Mouse (Mus musculus) G1E-ER4 (cell line): Measurements from ENCODE around the gene Disp2. TPM values are rescaled to one million over a fixed set of nuclear protein-coding genes. Genes with fewer than 3 reads are reported as not detected.

Experiments used
- GATA1 ChIP-seq: IDR thresholded peaks from one replicate; pipeline ENCODE4 v1.8.0; 2012; ENCODE audit warnings: low read length, inconsistent platforms
- polyA plus RNA-seq: library from polyadenylated mRNA; stranded (reverse); fragments of >175 nt; gene quantifications from 2 replicates; pipeline ENCODE4 v1.2.3, GENCODE M21; 2012

Gene Disp2
- polyA plus RNA-seq, 1 experiment = 0.02 TPM

DNA sequence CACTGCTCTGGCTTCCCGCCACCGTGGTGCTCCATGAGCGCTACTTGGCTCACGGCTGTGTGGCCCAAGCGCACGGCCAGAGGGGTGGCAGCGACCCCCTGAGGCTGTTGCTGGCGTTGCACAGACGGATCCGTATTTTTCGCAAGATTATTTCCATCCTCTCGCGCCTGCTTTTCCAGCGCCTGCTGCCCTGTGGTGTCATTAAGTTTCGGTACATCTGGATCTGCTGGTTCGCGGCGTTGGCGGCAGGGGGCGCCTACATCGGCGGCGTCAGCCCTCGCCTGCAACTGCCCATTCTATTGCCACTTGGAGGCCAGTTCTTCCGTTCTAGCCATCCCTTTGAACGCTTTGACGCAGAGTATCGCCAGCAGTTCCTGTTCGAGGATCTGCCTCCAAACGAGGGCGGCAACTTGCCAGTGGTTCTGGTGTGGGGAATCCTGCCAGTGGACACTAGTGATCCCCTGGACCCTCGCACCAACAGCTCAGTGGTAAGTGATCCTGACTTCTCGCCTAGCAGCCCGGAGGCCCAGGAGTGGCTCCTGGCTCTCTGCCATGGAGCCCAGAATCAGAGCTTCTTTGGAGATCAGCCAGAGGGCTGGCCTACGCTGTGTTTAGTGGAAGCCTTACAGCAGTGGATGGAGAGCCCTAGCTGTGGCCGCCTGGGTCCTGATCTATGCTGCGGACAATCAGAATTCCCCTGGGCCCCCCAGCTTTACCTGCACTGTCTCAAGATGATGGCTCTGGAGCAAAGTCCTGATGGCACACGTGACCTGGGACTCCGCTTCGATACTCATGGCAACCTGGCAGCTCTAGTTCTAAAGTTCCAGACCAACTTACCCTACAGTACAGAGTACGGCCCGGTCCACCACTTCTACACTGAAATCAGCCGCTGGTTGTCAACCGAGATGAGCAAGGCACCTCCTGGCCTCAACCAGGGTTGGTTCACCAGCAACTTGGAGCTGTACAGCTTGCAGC is 11.3 kb downstream of the Disp2 start:
- no peak for TF ChIP-seq GATA1

DNA sequence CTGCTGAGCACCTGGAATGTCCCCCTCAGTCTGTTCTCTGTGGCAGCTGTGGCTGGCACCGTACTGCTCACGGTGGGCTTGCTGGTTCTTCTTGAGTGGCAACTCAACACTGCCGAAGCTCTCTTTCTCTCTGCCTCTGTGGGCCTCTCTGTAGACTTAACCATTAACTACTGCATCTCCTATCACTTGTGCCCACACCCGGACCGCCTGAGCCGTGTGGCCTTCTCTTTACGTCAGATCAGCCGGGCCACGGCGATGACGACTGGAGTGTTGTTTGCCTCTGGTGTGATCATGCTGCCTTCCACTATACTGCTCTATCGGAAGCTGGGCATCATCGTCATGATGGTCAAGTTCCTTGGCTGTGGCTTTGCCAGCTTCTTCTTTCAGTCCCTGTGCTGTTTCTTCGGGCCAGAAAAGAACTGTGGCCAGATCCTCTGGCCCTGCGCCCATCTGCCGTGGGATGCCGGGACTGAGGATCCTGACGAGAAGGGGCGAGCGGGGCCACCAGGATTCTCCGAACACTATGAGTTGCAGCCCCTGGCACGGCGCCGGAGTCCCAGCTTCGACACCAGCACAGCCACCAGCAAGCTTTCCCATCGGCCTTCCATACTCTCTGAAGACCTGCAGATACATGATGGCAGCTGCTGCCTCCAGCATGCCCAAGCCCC is 12.2 kb downstream of the Disp2 start:
- TF ChIP-seq GATA1 = no peak

DNA sequence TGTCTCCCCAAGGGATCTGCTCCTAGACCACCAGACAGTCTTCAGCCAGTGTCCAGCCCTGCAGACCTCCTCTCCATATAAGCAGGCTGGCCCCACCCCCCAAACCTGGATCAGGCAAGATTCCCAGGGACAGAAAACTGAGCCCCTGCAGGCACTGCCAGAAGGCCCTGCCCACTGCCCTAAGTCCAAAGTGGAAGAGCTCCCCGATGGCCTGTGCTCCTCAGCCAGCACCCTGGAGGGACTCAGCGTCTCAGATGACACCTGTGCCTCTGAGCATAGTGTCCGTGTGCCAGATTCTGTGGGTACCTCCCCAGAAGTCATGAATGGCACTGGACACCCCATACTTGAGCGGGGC is 12.7 kb downstream of the Disp2 start:
- TF ChIP-seq GATA1 = no peak

DNA sequence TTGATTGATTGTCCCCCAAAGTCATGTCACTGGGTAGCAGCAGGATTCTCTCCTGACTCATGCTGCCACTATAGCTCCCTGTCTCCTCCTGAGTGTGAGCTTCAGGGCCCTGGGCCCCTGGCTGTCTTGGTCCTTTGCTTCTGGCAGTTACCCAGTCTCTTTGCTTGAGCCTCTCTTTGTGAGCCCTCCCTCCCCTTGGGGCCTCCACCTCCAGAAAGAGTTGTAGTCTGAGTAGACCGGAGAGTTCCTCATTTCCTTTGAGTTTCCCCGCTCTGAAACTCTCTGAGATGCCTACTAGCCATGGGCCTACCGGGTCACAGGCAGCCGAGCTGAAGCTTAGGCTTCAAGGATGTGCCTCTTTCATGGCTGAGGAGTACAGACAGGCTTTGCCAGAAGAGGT is 14.1 kb downstream of the Disp2 start:
- no peak for TF ChIP-seq GATA1

DNA sequence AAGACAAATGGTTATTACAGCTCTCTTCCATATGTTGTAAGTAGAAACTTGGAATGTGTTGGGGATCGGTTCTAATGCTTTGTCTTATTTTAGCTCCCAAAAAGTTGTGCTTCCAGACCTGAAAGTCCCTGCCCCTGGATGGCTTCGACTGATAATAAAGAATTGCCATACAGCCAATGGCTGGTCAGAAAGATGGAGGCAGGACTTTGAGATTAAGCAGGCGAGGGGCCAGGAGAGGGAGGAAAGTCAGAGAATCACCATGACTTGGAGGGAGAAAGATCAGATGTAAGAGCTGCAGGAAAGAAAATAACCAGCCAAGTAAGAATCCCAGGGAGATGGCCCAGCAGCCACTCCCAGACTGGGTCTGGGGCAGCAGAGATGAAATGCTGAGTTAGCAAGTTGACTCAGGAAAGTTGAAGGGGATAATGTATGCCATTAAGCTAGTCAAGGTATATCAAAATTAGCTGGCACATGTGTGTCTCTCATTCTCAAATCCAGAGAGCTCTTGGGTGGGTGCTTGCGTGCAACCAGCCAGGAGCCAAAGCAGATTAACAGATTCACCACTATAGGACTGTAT is 23.1 kb downstream of the Disp2 start:
- TF ChIP-seq GATA1 = no peak

DNA sequence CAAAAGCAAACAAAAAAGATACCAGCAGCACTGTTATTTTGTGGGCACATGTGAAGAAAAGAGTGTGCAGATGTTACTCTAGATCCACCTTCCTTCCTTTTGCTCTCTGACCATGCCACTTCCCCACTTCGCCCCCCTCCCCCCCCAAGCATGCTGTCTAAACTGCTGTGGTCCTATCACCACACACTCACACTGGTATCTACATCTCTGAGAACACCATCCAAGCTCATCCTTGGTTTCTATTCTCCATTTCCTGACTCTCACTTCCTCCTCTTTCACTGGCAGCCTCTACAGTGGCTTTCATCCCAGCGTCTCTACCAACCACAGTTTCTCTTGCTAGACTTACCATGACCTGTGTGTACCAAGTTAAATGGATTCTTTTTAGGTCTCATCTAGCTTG is 25.0 kb downstream of the Disp2 start:
- no peak for TF ChIP-seq GATA1

DNA sequence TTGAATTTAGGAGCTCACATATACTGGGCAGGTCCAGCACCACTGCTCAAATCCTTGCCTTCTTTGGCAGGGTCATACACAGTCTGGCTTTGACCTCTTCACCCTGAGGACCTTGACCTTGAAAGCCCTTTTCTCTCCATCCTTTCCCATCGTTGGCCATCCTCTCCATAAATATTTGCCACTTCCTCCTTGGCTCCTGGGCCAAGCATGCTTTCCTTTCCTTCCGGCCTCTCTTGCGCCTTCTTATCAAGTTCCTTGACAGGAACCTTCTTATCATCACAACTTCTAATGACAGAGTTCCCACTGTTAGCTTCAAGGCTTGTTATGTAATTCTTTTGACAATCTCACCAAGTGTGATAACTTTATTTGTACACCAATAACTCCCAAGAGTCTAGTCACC is 25.6 kb downstream of the Disp2 start:
- TF ChIP-seq GATA1 = no peak

DNA sequence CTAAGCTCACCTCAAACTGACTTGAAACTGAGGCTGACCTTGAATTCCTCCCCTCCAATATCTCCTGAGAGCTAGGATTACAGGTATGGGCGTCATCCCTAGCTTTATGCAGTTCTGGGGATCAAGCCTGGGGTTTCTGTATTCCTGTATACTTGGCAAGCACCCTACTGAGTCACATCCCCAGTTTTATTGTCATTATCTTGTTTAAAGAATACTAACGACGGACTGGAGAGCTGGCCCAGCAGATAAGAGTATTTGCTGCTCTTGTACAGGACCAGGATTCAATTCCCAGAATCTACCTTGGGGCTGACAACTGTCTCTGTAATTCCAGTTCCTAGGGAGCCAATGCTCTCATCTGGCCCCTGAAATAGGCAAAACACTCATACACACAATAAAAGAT is 26.2 kb downstream of the Disp2 start:
- TF ChIP-seq GATA1 = no peak

DNA sequence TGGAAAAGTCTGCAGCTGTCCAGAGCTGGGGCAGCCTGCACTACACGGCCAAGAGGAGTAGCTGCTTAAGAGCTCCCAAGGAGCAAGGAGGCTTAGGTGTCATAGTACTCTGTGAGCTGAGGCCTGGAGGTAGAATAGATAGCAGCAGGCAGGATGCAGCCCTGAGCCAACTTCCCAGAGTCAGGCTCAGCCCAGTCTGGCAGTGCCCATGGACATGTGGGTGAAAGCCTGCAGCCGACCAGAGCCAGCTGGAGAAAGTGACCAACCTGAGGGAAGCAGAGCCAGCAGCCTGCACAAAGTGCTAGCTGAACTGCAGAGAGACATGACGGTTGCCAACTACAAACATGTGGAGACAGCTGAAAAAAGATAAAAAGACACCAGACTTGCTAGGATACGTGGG is 27.3 kb downstream of the Disp2 start:
- TF ChIP-seq GATA1 = no peak

DNA sequence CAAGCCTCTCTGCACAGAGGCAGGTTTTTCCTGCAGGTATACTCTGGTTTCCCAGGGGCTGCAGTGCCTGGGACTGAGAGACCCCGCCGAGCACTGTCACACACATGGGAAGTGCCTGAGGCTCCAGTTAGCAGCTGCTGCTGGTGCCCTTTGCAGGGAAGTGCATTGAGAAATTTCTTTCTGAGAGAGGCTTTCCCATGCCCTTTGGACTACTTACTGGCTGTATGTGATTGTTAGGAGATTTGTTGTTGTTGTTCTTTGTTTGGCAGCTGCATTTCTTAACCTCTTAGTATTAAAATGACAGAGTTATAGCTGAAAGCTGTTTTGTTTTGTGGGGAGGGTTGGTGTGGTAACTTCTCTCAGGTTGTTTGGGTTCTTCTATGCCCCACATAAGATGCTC is 31.3 kb downstream of the Disp2 start:
- TF ChIP-seq GATA1 = no peak

DNA sequence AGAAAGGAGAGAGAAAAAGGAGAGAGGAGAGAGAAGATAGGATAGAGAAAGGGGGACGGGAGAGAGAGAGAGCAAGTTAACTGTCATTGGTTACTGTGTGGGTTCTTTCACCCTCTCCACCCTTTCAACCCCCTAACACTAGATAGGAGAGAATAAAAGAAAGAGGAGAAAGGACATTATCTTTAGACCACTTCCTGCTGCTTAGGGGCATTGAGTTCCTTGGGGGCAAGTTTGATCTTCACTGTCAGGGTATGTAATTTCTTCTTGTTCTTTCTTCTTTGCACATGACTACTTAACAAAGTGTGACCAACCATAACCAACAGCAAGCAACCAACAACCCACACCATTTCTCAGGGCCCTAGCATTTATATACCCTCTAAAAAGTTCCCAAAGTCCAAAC is 33.2 kb downstream of the Disp2 start:
- TF ChIP-seq GATA1 = no peak

DNA sequence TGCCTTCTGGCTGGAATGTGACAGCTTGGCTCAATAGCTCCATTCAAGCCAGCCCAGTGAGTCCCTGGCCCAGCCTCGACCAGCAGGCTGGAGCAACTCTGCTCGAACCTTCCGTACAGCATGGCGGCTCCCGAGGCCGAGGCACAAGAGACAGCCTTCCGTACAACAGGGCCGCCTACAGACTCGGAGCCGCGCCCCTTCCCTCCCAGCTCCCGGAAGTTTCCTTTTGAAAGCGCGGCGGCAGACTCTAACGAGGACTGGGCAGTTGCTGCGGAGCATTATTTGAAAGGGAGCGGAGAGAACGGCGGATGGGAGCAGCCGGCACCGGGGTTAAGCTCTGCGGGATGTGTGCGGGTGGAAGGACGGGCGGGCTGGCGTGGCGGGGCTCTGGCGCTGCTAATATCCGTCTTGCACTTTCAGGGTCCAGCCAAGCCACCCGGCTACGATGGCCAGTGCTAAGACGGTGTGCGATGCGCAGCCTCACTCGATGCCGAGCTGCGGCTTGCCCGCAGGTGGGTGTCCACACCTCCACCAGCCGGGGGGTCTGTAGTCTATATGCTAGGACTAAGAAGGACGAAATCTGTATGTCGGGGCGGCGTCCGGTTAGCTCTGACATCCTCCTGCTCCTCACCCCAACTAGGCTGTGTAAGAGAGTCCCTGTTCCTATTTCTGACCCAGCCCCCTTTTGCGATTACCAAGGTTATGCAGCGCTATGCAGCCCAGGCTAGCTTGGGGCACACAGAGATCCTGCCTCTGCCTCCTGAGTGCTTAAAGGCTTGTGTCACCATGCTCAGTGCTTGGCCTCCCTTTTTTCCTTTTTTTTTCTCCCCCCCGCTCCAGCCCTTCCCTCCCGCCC is 34.7 kb downstream of the Disp2 start, which contains the start of gene Knstrn:
TSS of gene Knstrn (plus strand) at position 23 of the 856 bp plus-strand sequence.
- TF ChIP-seq GATA1 = no peak

DNA sequence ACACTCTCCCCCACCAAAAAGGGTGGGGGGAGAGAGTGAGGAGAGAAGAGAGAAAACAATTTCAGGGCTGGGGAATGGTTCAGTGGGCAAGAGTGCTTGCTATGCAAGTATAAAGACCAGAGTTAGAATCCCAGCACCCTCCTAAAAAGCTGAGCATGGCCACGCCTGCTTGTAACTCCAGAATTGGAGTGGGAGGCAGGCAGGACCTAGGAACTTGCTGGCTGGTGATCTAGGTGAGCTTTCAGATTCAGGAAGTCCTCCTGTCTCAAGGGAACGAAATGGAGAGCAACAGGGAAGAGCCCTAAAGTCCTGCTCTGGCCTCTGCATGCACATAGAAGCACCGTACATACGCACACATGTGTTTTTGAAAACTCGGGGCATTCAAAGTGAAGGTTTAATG is 43.3 kb downstream of the Disp2 start:
- TF ChIP-seq GATA1 = no peak

DNA sequence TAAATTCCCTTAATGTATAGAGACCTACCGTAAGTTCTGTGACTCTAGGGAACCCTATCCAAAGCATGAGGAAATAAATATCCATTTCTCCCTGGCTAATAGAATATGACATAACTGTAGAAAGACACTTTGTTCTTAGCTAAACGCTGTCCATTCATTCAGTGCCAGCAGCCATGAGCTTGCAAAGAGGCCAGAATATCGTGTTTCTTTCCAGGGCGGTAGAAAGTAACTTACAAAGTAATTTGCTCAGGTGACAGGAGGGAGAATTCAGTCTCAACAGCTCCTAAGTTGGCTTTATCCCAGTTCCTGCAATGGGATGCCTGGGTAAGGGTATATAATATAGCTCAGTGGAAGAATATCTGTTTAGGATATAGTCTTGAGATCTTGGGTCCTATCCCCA is 44.9 kb downstream of the Disp2 start:
- TF ChIP-seq GATA1 = no peak

DNA sequence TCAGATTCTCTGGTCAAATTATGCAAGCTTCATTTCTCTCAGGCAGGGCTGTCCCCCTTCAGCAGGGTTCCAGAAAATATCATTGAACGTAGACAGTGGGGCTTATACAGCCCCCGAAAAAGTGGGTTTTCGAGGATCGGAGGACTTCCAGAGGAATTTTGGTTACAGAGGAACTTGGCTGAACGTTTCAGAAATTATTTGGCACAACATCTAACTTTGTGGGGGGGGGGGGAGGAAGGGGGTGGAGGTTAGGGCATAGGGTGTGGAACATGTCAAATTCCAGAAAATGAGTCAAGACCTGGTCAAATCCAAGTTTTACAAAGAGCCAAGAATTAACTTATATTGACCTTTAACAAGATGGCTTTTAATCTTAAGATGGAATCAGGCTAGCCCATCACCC is 49.6 kb downstream of the Disp2 start:
- no peak for TF ChIP-seq GATA1
